Mouse (Mus musculus) thymus, postnatal 0 days (tissue): ENCODE measurements around the gene H2al1g. TPM values are rescaled to one million over a fixed set of nuclear protein-coding genes. Genes with fewer than 3 reads are reported as not detected.
"Not testable (repeated sequence)": the region's sequence is repeated elsewhere in the genome, so short reads cannot be mapped to it uniquely, and the experiment has no call there.

ENCODE experiments used
- DNase-seq: peaks from one replicate; pipeline ENCODE4 v3.0.0-alpha.2; 2015; ENCODE audit warnings: low spot score
- polyA plus RNA-seq: library from polyadenylated mRNA; unstranded; fragments of >200 nt; fragmentation: Nextera tagmentation; extraction: Ambion mirVana; gene quantifications from 2 replicates; pipeline ENCODE4 v1.2.1, GENCODE M21; 2015

Gene H2al1g
- polyA plus RNA-seq, result not detected in 2 replicates

DNA sequence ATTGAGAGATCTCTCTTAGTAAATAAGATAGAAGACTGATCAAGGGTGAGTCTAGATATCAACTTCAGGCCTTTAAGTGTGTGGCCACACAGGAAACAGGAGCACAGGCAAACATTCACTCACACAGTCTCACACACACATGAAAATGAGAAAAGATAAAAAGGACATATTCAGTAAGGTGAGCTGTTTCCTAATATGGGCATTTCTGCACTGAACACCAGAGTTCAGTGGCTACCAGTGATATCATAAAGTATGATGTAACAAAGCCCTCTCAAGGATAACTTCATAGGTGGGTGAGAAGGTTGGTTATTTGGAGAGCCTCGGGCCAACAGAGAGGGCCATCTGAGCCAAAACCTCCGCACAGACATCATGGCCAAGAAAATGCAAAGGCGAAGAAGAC lies at the start of gene H2al1g:
TSS of gene H2al1g (plus strand) at position 301 of the 400 bp plus-strand sequence.
- DNase-seq, result not testable (repeated sequence)

DNA sequence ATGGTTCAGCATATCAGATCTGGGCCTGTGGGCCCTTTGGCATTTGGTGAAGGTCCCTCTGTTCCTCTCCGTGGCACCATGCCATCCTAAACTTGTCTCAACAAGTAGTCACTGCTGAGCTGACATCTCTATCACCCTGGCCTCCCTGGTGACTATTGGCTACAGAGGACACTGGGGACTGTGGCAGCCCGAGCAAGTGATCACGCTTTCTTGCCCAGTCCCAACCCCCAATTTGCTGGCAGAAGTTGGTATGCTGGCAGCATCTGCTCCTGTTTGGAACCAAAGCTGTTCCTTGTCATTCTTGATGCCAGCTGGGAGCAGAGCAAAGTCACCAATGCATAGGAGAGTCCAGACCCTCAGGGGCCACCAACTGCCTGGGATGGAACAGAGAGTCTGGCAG lies 49.0 kb upstream of the H2al1g start:
- DNase-seq, result no peak

DNA sequence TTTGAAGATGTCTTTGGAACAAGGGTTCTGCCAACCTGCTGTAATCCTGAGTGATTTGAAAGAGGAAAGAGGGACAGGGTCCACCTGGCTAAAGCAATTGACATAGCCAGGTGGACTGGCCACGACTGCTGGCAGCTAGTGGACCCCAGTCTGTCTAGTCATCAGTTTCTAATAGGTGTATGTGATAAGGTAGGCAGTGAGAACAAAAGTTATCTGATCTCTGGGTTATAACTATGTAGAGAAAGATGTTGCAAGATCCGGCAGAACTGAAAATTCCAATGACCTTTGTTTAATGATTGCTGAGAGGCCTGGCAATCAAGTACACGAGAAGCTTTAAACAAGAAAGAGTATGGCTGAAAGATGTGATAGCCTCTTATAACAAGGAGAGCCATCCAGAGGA lies 44.9 kb upstream of the H2al1g start:
- no peak for DNase-seq

DNA sequence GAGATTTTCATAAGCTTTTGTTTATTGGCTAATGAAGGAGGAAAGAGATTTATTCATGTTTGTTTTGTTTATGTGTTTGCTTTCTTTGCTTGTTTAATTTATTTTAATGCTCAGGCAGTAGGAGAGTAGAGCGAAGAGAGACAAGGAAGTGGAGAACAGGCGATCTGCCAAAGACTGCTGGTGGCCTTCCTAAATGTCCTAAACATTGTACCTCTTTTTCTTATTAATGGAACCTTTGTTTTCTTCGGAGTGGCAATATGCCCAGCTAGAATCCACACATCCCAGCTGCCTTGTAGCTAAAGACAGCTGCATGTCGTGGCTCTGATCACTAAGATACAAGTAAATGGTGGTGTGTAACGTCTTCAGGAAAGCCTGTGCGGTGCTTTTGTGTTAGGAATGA lies 41.0 kb upstream of the H2al1g start:
- DNase-seq, result no peak

DNA sequence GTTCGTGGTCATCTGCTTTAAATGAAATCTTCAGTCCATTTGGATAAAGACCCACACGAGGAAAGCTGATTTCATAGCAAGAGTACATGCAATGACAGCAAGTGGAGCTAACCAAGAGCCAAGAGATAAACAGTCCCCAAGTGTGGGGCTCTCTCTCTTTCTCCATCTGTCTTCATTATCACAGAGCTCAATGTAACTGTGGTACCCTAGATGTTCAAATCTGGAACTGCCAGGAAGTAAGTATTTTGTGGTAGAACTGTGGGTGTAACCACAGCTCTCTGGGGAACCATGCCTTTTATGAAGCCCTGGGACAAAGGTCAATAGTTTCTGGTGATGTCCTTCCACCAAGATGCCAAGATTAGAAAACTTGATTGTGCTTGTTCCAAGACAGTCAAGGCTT lies 37.3 kb upstream of the H2al1g start:
- DNase-seq, result no peak

DNA sequence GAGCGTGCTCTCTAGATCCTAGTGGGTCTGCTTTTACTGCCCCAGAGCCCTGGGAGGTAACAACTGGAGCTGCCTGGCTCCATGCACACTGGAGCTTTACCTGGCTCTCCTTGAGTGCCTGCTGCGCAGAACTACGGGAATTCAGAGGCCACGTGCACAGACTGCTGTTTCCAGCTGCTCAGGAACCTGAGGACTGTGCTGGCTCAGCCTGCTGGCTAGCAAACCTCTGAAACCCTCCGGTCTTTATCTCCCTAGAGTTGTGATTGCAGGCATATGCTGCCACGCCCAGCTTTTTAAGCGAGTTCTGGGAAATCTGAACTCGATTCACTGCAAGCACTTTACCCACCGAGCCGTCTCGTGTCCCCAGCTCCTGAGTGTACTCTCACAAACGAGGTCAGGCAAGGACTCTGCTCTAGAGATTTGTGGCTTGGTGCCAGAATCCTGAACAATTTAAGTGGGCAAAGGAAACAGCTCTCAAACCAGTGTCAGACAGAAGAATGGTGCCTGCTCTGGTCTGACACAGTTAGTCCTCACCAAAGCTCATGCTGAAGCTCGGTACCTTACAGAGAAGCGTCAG lies 29.7 kb upstream of the H2al1g start:
- no peak for DNase-seq

DNA sequence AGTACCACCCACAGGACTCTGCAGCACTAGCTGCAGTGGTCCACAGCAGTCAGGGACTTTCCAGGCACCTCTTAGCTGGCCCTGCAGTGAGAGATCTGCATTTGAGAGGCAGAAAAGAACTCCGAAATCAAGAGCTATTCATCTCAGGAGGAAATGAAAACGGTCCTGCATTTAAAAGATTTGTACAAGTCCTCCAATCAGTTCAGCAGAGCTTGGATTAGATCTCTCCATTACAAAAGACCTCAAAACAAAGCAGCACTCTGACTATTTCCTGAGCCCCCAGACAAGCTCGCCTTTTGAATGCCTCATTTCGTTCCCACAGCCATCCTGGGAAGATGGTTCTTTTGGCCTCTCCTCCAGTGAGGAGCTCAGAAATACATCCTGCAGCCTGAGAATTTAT lies 28.8 kb upstream of the H2al1g start:
- DNase-seq, result no peak

DNA sequence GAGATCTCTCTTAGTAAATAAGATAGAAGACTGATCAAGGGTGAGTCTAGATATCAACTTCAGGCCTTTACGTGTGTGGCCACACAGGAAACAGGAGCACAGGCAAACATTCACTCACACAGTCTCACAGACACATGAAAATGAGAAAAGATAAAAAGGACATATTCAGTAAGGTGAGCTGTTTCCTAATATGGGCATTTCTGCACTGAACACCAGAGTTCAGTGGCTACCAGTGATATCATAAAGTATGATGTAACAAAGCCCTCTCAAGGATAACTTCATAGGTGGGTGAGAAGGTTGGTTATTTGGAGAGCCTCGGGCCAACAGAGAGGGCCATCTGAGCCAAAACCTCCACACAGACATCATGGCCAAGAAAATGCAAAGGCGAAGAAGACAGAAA lies 19.1 kb upstream of the H2al1g start, which contains the start of gene H2al1a:
TSS of gene H2al1a (plus strand) at position 301 of the 400 bp plus-strand sequence.
- not testable (repeated sequence) for DNase-seq

DNA sequence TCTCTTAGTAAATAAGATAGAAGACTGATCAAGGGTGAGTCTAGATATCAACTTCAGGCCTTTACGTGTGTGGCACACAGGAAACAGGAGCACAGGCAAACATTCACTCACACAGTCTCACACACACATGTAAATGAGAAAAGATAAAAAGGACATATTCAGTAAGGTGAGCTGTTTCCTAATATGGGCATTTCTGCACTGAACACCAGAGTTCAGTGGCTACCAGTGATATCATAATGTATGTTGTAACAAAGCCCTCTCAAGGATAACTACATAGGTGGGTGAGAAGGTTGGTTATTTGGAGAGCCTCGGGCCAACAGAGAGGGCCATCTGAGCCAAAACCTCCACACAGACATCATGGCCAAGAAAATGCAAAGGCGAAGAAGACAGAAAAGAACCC lies 15.9 kb upstream of the H2al1g start, which contains the start of gene H2al1b:
TSS of gene H2al1b (plus strand) at position 301 of the 400 bp plus-strand sequence.
- DNase-seq, result not testable (repeated sequence)

DNA sequence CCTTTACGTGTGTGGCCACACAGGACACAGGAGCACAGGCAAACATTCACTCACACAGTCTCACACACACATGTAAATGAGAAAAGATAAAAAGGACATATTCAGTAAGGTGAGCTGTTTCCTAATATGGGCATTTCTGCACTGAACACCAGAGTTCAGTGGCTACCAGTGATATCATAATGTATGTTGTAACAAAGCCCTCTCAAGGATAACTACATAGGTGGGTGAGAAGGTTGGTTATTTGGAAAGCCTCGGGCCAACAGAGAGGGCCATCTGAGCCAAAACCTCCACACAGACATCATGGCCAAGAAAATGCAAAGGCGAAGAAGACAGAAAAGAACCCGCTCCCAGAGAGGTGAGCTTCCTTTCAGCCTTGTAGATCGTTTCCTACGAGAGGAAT lies 12.7 kb upstream of the H2al1g start, which contains the start of gene H2al1c:
TSS of gene H2al1c (plus strand) at position 301 of the 400 bp plus-strand sequence.
- DNase-seq, result not testable (repeated sequence)

DNA sequence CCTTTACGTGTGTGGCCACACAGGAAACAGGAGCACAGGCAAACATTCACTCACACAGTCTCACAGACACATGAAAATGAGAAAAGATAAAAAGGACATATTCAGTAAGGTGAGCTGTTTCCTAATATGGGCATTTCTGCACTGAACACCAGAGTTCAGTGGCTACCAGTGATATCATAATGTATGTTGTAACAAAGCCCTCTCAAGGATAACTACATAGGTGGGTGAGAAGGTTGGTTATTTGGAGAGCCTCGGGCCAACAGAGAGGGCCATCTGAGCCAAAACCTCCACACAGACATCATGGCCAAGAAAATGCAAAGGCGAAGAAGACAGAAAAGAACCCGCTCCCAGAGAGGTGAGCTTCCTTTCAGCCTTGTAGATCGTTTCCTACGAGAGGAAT lies 9.5 kb upstream of the H2al1g start, which contains the start of gene H2al1d:
TSS of gene H2al1d (plus strand) at position 301 of the 400 bp plus-strand sequence.
- DNase-seq, result not testable (repeated sequence)

DNA sequence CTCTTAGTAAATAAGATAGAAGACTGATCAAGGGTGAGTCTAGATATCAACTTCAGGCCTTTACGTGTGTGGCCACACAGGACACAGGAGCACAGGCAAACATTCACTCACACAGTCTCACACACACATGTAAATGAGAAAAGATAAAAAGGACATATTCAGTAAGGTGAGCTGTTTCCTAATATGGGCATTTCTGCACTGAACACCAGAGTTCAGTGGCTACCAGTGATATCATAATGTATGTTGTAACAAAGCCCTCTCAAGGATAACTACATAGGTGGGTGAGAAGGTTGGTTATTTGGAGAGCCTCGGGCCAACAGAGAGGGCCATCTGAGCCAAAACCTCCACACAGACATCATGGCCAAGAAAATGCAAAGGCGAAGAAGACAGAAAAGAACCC lies 6.4 kb upstream of the H2al1g start, which contains the start of gene H2al1e:
TSS of gene H2al1e (plus strand) at position 301 of the 400 bp plus-strand sequence.
- not testable (repeated sequence) for DNase-seq

DNA sequence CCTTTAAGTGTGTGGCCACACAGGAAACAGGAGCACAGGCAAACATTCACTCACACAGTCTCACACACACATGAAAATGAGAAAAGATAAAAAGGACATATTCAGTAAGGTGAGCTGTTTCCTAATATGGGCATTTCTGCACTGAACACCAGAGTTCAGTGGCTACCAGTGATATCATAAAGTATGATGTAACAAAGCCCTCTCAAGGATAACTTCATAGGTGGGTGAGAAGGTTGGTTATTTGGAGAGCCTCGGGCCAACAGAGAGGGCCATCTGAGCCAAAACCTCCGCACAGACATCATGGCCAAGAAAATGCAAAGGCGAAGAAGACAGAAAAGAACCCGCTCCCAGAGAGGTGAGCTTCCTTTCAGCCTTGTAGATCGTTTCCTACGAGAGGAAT lies 3.2 kb upstream of the H2al1g start, which contains the start of gene H2al1f:
TSS of gene H2al1f (plus strand) at position 301 of the 400 bp plus-strand sequence.
- DNase-seq, result not testable (repeated sequence)

DNA sequence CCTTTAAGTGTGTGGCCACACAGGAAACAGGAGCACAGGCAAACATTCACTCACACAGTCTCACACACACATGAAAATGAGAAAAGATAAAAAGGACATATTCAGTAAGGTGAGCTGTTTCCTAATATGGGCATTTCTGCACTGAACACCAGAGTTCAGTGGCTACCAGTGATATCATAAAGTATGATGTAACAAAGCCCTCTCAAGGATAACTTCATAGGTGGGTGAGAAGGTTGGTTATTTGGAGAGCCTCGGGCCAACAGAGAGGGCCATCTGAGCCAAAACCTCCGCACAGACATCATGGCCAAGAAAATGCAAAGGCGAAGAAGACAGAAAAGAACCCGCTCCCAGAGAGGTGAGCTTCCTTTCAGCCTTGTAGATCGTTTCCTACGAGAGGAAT lies 3.1 kb downstream of the H2al1g start, which contains the start of gene H2al1h:
TSS of gene H2al1h (plus strand) at position 301 of the 400 bp plus-strand sequence.
- DNase-seq, result not testable (repeated sequence)

DNA sequence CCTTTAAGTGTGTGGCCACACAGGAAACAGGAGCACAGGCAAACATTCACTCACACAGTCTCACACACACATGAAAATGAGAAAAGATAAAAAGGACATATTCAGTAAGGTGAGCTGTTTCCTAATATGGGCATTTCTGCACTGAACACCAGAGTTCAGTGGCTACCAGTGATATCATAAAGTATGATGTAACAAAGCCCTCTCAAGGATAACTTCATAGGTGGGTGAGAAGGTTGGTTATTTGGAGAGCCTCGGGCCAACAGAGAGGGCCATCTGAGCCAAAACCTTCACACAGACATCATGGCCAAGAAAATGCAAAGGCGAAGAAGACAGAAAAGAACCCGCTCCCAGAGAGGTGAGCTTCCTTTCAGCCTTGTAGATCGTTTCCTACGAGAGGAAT lies 6.3 kb downstream of the H2al1g start, which contains the start of gene H2al1i:
TSS of gene H2al1i (plus strand) at position 301 of the 400 bp plus-strand sequence.
- not testable (repeated sequence) for DNase-seq

DNA sequence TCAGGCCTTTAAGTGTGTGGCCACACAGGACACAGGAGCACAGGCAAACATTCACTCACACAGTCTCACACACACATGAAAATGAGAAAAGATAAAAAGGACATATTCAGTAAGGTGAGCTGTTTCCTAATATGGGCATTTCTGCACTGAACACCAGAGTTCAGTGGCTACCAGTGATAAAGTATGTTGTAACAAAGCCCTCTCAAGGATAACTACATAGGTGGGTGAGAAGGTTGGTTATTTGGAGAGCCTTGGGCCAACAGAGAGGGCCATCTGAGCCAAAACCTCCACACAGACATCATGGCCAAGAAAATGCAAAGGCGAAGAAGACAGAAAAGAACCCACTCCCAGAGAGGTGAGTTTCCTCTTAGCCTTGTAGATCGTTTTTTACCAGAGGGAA lies 9.5 kb downstream of the H2al1g start, which contains the start of gene H2al1j:
TSS of gene H2al1j (plus strand) at position 301 of the 400 bp plus-strand sequence.
- not testable (repeated sequence) for DNase-seq

DNA sequence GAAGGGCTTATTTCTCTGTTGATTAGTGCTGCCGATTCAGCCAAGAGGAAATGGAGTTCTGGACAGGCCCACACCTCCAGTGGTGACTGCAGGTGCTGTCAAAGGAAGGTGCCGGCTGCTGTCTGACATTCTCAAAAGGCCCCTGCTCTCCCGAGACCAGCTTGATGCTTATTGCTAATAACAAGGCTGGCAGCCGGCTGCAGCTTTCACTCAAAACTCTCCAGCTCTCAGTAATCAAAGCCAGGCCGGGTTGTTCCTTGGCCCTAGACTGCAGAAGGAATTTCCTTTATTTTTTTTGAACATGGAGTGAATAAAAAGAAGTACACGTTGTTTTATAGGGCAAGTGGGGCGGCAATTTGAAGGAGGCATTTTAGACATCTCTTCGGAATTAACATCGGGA lies 27.7 kb downstream of the H2al1g start:
- DNase-seq, result no peak

DNA sequence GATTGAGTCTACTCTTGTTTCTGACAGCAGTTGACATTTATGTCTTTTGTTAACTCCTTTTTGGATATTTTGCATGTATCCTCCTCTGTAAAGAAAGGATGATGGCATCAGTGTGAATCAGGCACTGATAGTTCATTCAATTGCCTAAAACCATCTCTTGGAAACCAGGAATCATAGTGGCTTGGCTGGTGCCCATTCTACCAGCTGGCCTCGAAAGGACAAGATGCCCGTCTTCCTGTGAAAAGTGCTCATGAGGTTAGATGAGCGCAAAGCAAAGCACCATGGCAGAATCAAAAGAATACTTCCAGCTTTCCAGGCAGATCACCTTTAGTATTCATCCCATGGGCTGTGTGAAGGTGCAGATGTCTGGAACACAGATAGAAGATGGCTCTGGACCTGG lies 28.7 kb downstream of the H2al1g start:
- DNase-seq, result no peak

DNA sequence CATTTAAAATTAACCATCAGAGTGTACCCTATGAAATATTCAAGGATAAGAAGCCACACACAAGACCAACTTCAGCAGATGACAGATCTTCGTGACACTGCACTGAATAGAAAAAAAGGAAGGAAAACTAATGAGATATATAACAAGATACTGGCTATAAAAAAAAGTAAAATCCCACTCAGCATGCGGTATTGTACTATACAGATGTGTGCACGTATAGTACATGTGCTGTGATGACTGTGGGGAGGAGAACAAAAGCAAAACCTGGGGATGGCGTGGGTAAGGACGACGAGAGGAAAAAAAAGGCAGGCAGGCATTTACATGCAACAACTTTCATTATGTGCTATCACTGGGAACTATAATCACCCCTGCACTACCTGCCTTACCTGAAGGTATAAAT lies 42.8 kb downstream of the H2al1g start:
- DNase-seq, result no peak

DNA sequence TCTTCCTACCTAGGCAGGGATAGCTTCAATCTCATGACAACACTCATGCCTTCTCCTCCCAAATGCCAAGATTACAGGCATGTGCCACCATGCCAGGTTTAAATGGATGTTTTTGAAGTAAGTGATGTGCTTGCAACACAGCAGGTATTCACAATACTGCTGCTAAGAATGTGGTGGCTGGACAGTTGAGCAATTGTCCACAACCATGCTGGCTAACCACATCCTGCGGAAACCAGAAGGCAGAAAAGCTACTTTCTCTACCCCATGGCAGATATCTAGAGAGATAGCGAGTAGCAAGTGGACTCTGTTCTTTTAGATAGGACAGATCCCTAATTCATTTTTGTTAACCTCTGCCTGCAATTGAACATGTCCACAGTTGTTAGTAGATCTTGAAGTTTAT lies 43.2 kb downstream of the H2al1g start:
- DNase-seq, result no peak

DNA sequence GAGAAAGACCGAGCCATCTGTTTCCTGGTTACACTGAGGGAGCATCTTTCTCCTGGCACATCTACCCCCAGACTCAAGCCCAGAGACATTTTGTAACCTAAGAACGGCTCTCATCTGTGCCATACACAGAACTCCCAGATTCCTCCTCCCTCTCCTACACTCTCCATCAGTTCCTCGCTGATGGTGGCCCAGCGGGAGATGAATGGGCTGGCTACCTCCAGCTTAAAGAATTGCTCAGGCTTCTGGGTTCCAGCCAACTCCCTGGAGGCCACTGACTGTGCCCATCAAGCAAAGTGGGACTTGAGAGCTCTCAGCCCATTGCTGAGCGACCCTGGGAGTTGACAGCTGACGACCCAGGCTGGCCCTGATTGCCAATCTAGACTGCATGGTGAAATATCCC lies 45.8 kb downstream of the H2al1g start:
- no peak for DNase-seq

DNA sequence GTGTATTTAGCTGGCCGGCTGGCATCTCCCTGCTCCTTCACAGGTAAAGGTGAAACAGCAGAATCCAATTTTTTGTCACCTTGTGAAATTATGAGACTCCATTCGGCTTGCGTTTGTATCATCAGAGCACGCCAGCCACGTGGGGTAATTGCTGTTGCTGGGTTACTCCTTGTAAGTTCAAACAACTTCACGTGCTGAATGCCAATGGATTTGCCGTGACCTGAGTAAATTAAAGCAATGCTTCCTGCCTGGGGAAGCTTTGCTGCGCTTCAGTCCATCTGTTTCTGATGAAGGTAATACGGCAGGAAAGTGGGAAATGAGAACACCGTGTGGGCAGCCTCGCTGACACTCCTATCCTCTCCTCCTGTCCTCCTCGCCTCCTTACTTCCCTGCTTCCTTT lies 47.1 kb downstream of the H2al1g start:
- no peak for DNase-seq
